In genomic region chr11:77950125-77950685, GRCm38 (mm10) we compare ENCODE assay signal across 15 mouse cellular contexts. TPM values are rescaled to one million over a fixed set of nuclear protein-coding genes. Genes with fewer than 3 reads are reported as not detected.
"Had no signal": no experiment of that assay in that cellular context is flagged by ENCODE, and none has a peak within 500 bp of the region (broad histone marks: within the 10 kb centered on the region; RNA-seq: fewer than 3 reads in every experiment).

No protein-coding gene starts in this region.

- DNase-seq: kidney, postnatal 25 days; liver; liver, embryonic 13.5 days; liver, postnatal 0 days; retina, postnatal 1 day; right cerebral cortex, postnatal 4 days; spleen, adult 18-20 months; thymus, adult 2 months; thymus, postnatal 25 days had no signal

- H3K4me3 ChIP-seq: limb, embryonic 12.5 days; liver, embryonic 13.5 days; lung, embryonic 15.5 days; midbrain, embryonic 12.5 days; neural tube, embryonic 13.5 days had no signal

- H3K4me1 ChIP-seq: liver, embryonic 13.5 days had no signal

- H3K36me3 ChIP-seq: limb, embryonic 12.5 days; liver, embryonic 13.5 days; lung, embryonic 15.5 days; midbrain, embryonic 12.5 days had no signal

- H3K27ac ChIP-seq: limb, embryonic 12.5 days; liver, embryonic 13.5 days; lung, embryonic 15.5 days; midbrain, embryonic 12.5 days had no signal

- H3K9me3 ChIP-seq: limb, embryonic 12.5 days; liver, embryonic 13.5 days; lung, embryonic 15.5 days; midbrain, embryonic 12.5 days; neural tube, embryonic 13.5 days had no signal

- ATAC-seq: liver, postnatal 0 days; midbrain, embryonic 16.5 days had no signal

- H3K4me2 ChIP-seq: limb, embryonic 12.5 days; liver, embryonic 13.5 days; lung, embryonic 15.5 days; midbrain, embryonic 12.5 days; neural tube, embryonic 13.5 days had no signal

- H3K9ac ChIP-seq: limb, embryonic 12.5 days; liver, embryonic 13.5 days; liver, postnatal 0 days; lung, embryonic 15.5 days; midbrain, embryonic 12.5 days; neural tube, embryonic 13.5 days had no signal

RNA-seq across cellular contexts. Expression of gene Sez6, which starts 19.6 kb away (rescaled TPM):
- total RNA-seq: megakaryocyte-erythroid progenitor cell, adult 5-6 weeks had no signal
- polyA plus RNA-seq: limb, embryonic 12.5 days; liver, postnatal 0 days had no signal

RNA-seq across cellular contexts. Expression of gene Pipox, which starts 56.3 kb away (rescaled TPM):
- total RNA-seq: megakaryocyte-erythroid progenitor cell, adult 5-6 weeks had no signal
